Mouse (Mus musculus) heart, postnatal 0 days (tissue): ENCODE measurements around the gene Fgfr2. TPM values are rescaled to one million over a fixed set of nuclear protein-coding genes. Genes with fewer than 3 reads are reported as not detected.
A peak's percentile ranks its signal among the peaks of the same experiment; 100 is the strongest.

Experiments
- ATAC-seq: fragments of 200-750 bp; cut with Nextera tagmentation; 2 replicates; pipeline ENCODE4 v1.8.0; 2017; ENCODE audit warnings: low read depth, moderate number of reproducible peaks, moderate library complexity; ENCODE audit not compliant: insufficient read depth
- DNase-seq: peaks from one replicate; pipeline ENCODE4 v3.0.0-alpha.2; 2016; ENCODE audit warnings: low spot score
- H3K27ac ChIP-seq: fragments of 300-500 bp; sonication (generic); 2 replicates; pipeline ENCODE4 v1.5.1; 2014; ENCODE audit warnings: low read depth, mild to moderate bottlenecking
- H3K27me3 ChIP-seq: fragments of 300-500 bp; sonication (generic); 2 replicates; pipeline ENCODE4 v1.6.1; 2014; ENCODE audit warnings: low read length, mixed read lengths; ENCODE audit not compliant: control insufficient read depth, insufficient read depth
- H3K36me3 ChIP-seq: fragments of 300-500 bp; sonication (generic); replicated peaks from 2 replicates; pipeline ENCODE4 v1.6.1; 2014; ENCODE audit warnings: low read length, mixed read lengths; ENCODE audit not compliant: control insufficient read depth, insufficient read depth
- H3K4me1 ChIP-seq: fragments of 300-500 bp; sonication (generic); 2 replicates; pipeline ENCODE4 v1.6.1; 2014; ENCODE audit warnings: antibody characterized with exemption; ENCODE audit not compliant: control insufficient read depth, insufficient read depth
- H3K4me2 ChIP-seq: fragments of 300-500 bp; sonication (generic); 2 replicates; pipeline ENCODE4 v1.6.1; 2014; ENCODE audit warnings: low read depth, mild to moderate bottlenecking, low read length, moderate library complexity
- H3K4me3 ChIP-seq: fragments of 300-500 bp; sonication (generic); 2 replicates; pipeline ENCODE4 v1.5.1; 2014; ENCODE audit warnings: low read depth, low read length
- H3K9ac ChIP-seq: fragments of 300-500 bp; sonication (generic); replicated peaks from 2 replicates; pipeline ENCODE4 v1.6.1; 2014; ENCODE audit warnings: low read depth, low read length, mixed read lengths
- H3K9me3 ChIP-seq: fragments of 300-500 bp; sonication (generic); replicated peaks from 2 replicates; pipeline ENCODE4 v1.6.1; 2016; ENCODE audit warnings: low read length; ENCODE audit not compliant: control insufficient read depth
- CTCF ChIP-seq: IDR thresholded peaks from 2 replicates; pipeline ENCODE4 v1.5.1; 2016; ENCODE audit warnings: antibody characterized with exemption, control low read depth, low read depth
- EP300 ChIP-seq: IDR thresholded peaks from 2 replicates; pipeline ENCODE4 v1.6.1; 2016; ENCODE audit warnings: antibody characterized with exemption, low read depth
- WGBS: fragments of 180-500 bp; shearing (Covaris S2); extraction: QIAGEN DNeasy Blood & Tissue Kit; methylation state at CpG from one replicate; pipeline ENCODE4 v1.1.7; 2014; 5-methylcytosine and 5-hydroxymethylcytosine counted together
- polyA plus RNA-seq: library from polyadenylated mRNA; unstranded; fragments of >200 nt; fragmentation: Nextera tagmentation; extraction: Ambion mirVana; gene quantifications from 2 replicates; pipeline ENCODE4 v1.2.1, GENCODE M21; 2015
- total RNA-seq: library from RNA; depleted of rRNA; stranded (reverse); fragments of >200 nt; gene quantifications from 2 replicates; pipeline ENCODE4 v1.2.3, GENCODE M21; 2014; ENCODE audit warnings: low replicate concordance

Gene Fgfr2
- total and polyA plus RNA-seq, 2 experiments from 2014 or later, result 3.8 to 11.5 TPM

GRCm38 (mm10) chr7:132316101-132317035 lies 806.8 kb downstream of the Fgfr2 start:
- WGBS, result under 1% methylated on average over 66 of the region's 79 CpGs
- H3K36me3 ChIP-seq, result no peaks in the 10 kb centered on the region
- no peak for TF ChIP-seq EP300
- peak; percentile 19; the same call in 1 of the 2 replicates for TF ChIP-seq CTCF
- peak overlapping the region; percentile 99 for H3K4me2 ChIP-seq
- peak; percentile 49 for DNase-seq
- H3K27ac ChIP-seq, result peak overlapping the region; percentile 81
- ATAC-seq, result peak; percentile 56
- H3K4me3 ChIP-seq, result peak overlapping the region; percentile 86
- peaks cover 4% of the 10 kb centered on the region; the same call in 1 of the 2 replicates for H3K4me1 ChIP-seq
- H3K27me3 ChIP-seq, result peaks cover 14% of the 10 kb centered on the region; the same call in 1 of the 2 replicates
- peak overlapping the region; percentile 74 for H3K9ac ChIP-seq
- no peaks in the 10 kb centered on the region for H3K9me3 ChIP-seq

GRCm38 (mm10) chr7:132315149-132316091 lies 807.7 kb downstream of the Fgfr2 start:
- H3K27me3 ChIP-seq, result 0 out of 2 replicates have a peak, but pooled peaks cover 14% of the 10 kb centered on the region
- no peaks in the 10 kb centered on the region for H3K36me3 ChIP-seq
- peak overlapping the region; percentile 74 for H3K9ac ChIP-seq
- H3K4me3 ChIP-seq, result peak overlapping the region; percentile 86
- H3K9me3 ChIP-seq, result no peaks in the 10 kb centered on the region
- WGBS, result 2% methylated on average over 50 of the region's 51 CpGs
- TF ChIP-seq EP300 (no peak), CTCF (peak; percentile 63)
- H3K4me1 ChIP-seq, result peaks cover 4% of the 10 kb centered on the region; the same call in 1 of the 2 replicates
- ATAC-seq, result peak; percentile 78
- H3K27ac ChIP-seq, result peak overlapping the region; percentile 81
- H3K4me2 ChIP-seq, result peak overlapping the region; percentile 99
- DNase-seq, result peak; percentile 79

GRCm38 (mm10) chr7:132312396-132312795 lies 810.8 kb downstream of the Fgfr2 start:
- H3K9ac ChIP-seq, result no peak overlapping the region
- WGBS, result 48% methylated on average over 8 of the region's 8 CpGs
- H3K4me2 ChIP-seq, result no peak overlapping the region
- H3K4me1 ChIP-seq, result peaks cover 2% of the 10 kb centered on the region; the same call in 1 of the 2 replicates
- DNase-seq, result no peak
- H3K27me3 ChIP-seq, result 0 out of 2 replicates have a peak, but pooled peaks cover 6% of the 10 kb centered on the region
- no peak overlapping the region for H3K27ac ChIP-seq
- H3K36me3 ChIP-seq, result no peaks in the 10 kb centered on the region
- ATAC-seq, result no peak
- no peak overlapping the region for H3K4me3 ChIP-seq
- no peaks in the 10 kb centered on the region for H3K9me3 ChIP-seq
- TF ChIP-seq EP300 (no peak), CTCF (no peak)

- Histone ChIP-seq H3K9me3 (no peaks in the 10 kb centered on the region), H3K4me1 (0 out of 2 replicates have a peak, but pooled peaks cover 5% of the 10 kb centered on the region), H3K4me2 (no peak overlapping the region), H3K27ac (no peak overlapping the region), H3K9ac (no peak overlapping the region), H3K27me3 (no peaks in the 10 kb centered on the region), H3K36me3 (no peaks in the 10 kb centered on the region), H3K4me3 (no peak overlapping the region)
- ATAC-seq (no peak), DNase-seq (no peak)
- TF ChIP-seq CTCF, result no peak
- no peak for TF ChIP-seq EP300
- 59% methylated on average over 5 of the region's 5 CpGs for WGBS
These were observed 814.5 kb downstream of the Fgfr2 start for GRCm38 (mm10) chr7:132308537-132309191.
